Comparison of ENCODE assay signal across 23 mouse cellular contexts in genomic region chr12:49368931-49369330, GRCm38 (mm10). TPM values are rescaled to one million over a fixed set of nuclear protein-coding genes. Genes with fewer than 3 reads are reported as not detected.
A peak's percentile ranks its signal among the peaks of the same experiment; 100 is the strongest.
DNase-seq lines count a peak whose midpoint lies in the region; ATAC-seq and TF ChIP-seq lines count a peak whose summit lies in the region.
"Had no signal": no experiment of that assay in that cellular context is flagged by ENCODE, and none has a peak within 500 bp of the region (broad histone marks: within the 10 kb centered on the region; RNA-seq: fewer than 3 reads in every experiment).

No protein-coding gene starts in this region.

- no peaks in the 10 kb centered on the region for H3K36me3 ChIP-seq in forebrain, embryonic 15.5 days
- H3K36me3 ChIP-seq in forebrain, embryonic 16.5 days (ENCODE audit: control insufficient read depth, insufficient read depth) = no peaks in the 10 kb centered on the region
- H3K36me3 ChIP-seq in kidney, postnatal 0 days (ENCODE audit: insufficient read depth, low read length) = no peaks in the 10 kb centered on the region
- no peaks in the 10 kb centered on the region for H3K36me3 ChIP-seq in E14TG2a.4 (ENCODE audit: insufficient read depth, low read length)
- H3K36me3 ChIP-seq: embryonic facial prominence, embryonic 13.5 days; G1E; neural tube, embryonic 15.5 days; stomach, embryonic 15.5 days had no signal

- TF ChIP-seq CTCF in kidney, postnatal 0 days (IDR thresholded peaks at IDR 0.05; ENCODE audit: low read depth) = peak; percentile 66
- TF ChIP-seq CTCF in E14TG2a.4 (conservative IDR thresholded peaks at IDR 0.05; ENCODE audit: low read length) = peak; percentile 31

- H3K27ac ChIP-seq in forebrain, embryonic 15.5 days (replicated peaks) = no peak overlapping the region
- H3K27ac ChIP-seq in forebrain, embryonic 16.5 days (ENCODE audit: low read length) = no peak overlapping the region
- H3K27ac ChIP-seq in kidney, postnatal 0 days = no peak overlapping the region
- H3K27ac ChIP-seq: embryonic facial prominence, embryonic 13.5 days; neural tube, embryonic 15.5 days; stomach, embryonic 15.5 days had no signal

- 39% methylated on average over 1 of the region's 1 CpGs for WGBS in forebrain, embryonic 15.5 days
- 49% methylated on average over 1 of the region's 1 CpGs for WGBS in forebrain, embryonic 16.5 days
- 50% methylated on average over 1 of the region's 1 CpGs for WGBS in kidney, postnatal 0 days

- H3K9ac ChIP-seq in forebrain, embryonic 15.5 days (replicated peaks) = no peak overlapping the region
- no peak overlapping the region for H3K9ac ChIP-seq in forebrain, embryonic 16.5 days (replicated peaks; ENCODE audit: low read depth, low read length)
- H3K9ac ChIP-seq in kidney, postnatal 0 days (ENCODE audit: low read depth, low read length) = no peak overlapping the region
- H3K9ac ChIP-seq: embryonic facial prominence, embryonic 13.5 days; neural tube, embryonic 15.5 days; stomach, embryonic 15.5 days had no signal

- no peak overlapping the region for H3K4me3 ChIP-seq in forebrain, embryonic 15.5 days
- no peak overlapping the region for H3K4me3 ChIP-seq in forebrain, embryonic 16.5 days (replicated peaks; ENCODE audit: low read length)
- H3K4me3 ChIP-seq in kidney, postnatal 0 days (replicated peaks; ENCODE audit: low read depth, low read length) = no peak overlapping the region
- H3K4me3 ChIP-seq in E14TG2a.4 (replicated peaks; ENCODE audit: low read length) = no peak overlapping the region
- H3K4me3 ChIP-seq: embryonic facial prominence, embryonic 13.5 days; megakaryocyte, embryonic 14.5 days; neural tube, embryonic 15.5 days; stomach, embryonic 15.5 days had no signal

- peaks cover 26% of the 10 kb centered on the region for H3K4me1 ChIP-seq in forebrain, embryonic 15.5 days
- peaks cover 14% of the 10 kb centered on the region for H3K4me1 ChIP-seq in forebrain, embryonic 16.5 days (replicated peaks; ENCODE audit: control insufficient read depth, insufficient read depth, low read length)
- H3K4me1 ChIP-seq in kidney, postnatal 0 days (replicated peaks; ENCODE audit: insufficient read depth, low read length) = no peaks in the 10 kb centered on the region
- H3K4me1 ChIP-seq in E14TG2a.4 (replicated peaks; ENCODE audit: low read depth, low read length) = peaks cover under 1% of the 10 kb centered on the region; the same call in 1 of the 2 replicates
- H3K4me1 ChIP-seq: embryonic facial prominence, embryonic 13.5 days; megakaryocyte, embryonic 14.5 days; neural tube, embryonic 15.5 days; stomach, embryonic 15.5 days had no signal

- peak; percentile 33; the same call in 1 of the 2 replicates for ATAC-seq in forebrain, embryonic 15.5 days (replicated peaks)
- ATAC-seq in forebrain, embryonic 16.5 days = no peak
- no peak for ATAC-seq in kidney, postnatal 0 days (replicated peaks; ENCODE audit: low FRiP score, low read depth)

- no peak for DNase-seq in kidney, postnatal 0 days (ENCODE audit: low spot score)
- no peak for DNase-seq in kidney, postnatal 36 days
- peak; percentile 58 for DNase-seq in brain, adult 2 months (ENCODE audit: low read depth, low spot score)
- DNase-seq in cerebellum, adult 11 months = no peak
- no peak for DNase-seq in adrenal gland, postnatal 25 days
- DNase-seq: cerebellum, adult 18-20 months; gastrocnemius, postnatal 10 days; heart, postnatal 10 days; layer of hippocampus, adult 9-11 months; spleen, adult 18-20 months had no signal

- no peak overlapping the region for H3K4me2 ChIP-seq in forebrain, embryonic 15.5 days (replicated peaks)
- no peak overlapping the region for H3K4me2 ChIP-seq in forebrain, embryonic 16.5 days (ENCODE audit: low read length)
- no peak overlapping the region for H3K4me2 ChIP-seq in kidney, postnatal 0 days (ENCODE audit: low read length)
- H3K4me2 ChIP-seq: embryonic facial prominence, embryonic 13.5 days; neural tube, embryonic 15.5 days; stomach, embryonic 15.5 days had no signal

- H3K27me3 ChIP-seq in forebrain, embryonic 15.5 days = no peaks in the 10 kb centered on the region
- H3K27me3 ChIP-seq in forebrain, embryonic 16.5 days (replicated peaks; ENCODE audit: control insufficient read depth, insufficient read depth, low read length) = no peaks in the 10 kb centered on the region
- H3K27me3 ChIP-seq in kidney, postnatal 0 days (ENCODE audit: insufficient read depth, low read length) = peaks cover 24% of the 10 kb centered on the region
- peaks cover 24% of the 10 kb centered on the region for H3K27me3 ChIP-seq in E14TG2a.4 (ENCODE audit: insufficient read depth, low read length)

- no peaks in the 10 kb centered on the region for H3K9me3 ChIP-seq in forebrain, embryonic 15.5 days
- H3K9me3 ChIP-seq in forebrain, embryonic 16.5 days (ENCODE audit: control insufficient read depth, low read length) = no peaks in the 10 kb centered on the region
- H3K9me3 ChIP-seq in kidney, postnatal 0 days (replicated peaks; ENCODE audit: low read length) = no peaks in the 10 kb centered on the region
- no peaks in the 10 kb centered on the region for H3K9me3 ChIP-seq in E14TG2a.4 (ENCODE audit: low read length)
- H3K9me3 ChIP-seq: embryonic facial prominence, embryonic 13.5 days; G1E; megakaryocyte, embryonic 14.5 days; neural tube, embryonic 15.5 days; stomach, embryonic 15.5 days had no signal

RNA-seq across cellular contexts. Expression of gene Foxg1, which starts 13.5 kb away (rescaled TPM):
- 110 and 111 TPM in 2 replicates for polyA plus RNA-seq in forebrain, embryonic 15.5 days (2015; fragmentation: Nextera tagmentation; extraction: Ambion mirVana)
- polyA plus RNA-seq in forebrain, embryonic 16.5 days (2015; fragmentation: Nextera tagmentation; extraction: Ambion mirVana) = 92.9 and 103 TPM in 2 replicates
- not detected in 2 replicates for polyA plus RNA-seq in kidney, postnatal 0 days (2015; fragmentation: Nextera tagmentation; extraction: Ambion mirVana)
- not detected in 2 replicates for total RNA-seq in adrenal gland, postnatal 25 days (2021)
- total RNA-seq: heart, adult 8-10 months; liver, adult 2 months had no signal
- polyA plus RNA-seq: G1E; intestine, embryonic 14.5 days; kidney, embryonic 16.5 days; liver, adult 2 months; neural tube, embryonic 15.5 days had no signal

RNA-seq across cellular contexts. Expression of gene Gm43517, which starts 16.0 kb away (rescaled TPM):
- 2.8 and 3.0 TPM in 2 replicates for polyA plus RNA-seq in forebrain, embryonic 15.5 days (2015; fragmentation: Nextera tagmentation; extraction: Ambion mirVana)
- polyA plus RNA-seq in forebrain, embryonic 16.5 days (2015; fragmentation: Nextera tagmentation; extraction: Ambion mirVana) = 3.6 and 4.0 TPM in 2 replicates
- polyA plus RNA-seq in kidney, postnatal 0 days (2015; fragmentation: Nextera tagmentation; extraction: Ambion mirVana) = not detected in 2 replicates
- total RNA-seq in adrenal gland, postnatal 25 days (2021) = not detected in 2 replicates
- total RNA-seq: gastrocnemius, postnatal 10 days; heart, adult 8-10 months; heart, postnatal 10 days; liver, adult 2 months had no signal
- polyA plus RNA-seq: embryonic facial prominence, embryonic 13.5 days; G1E; intestine, embryonic 14.5 days; kidney, embryonic 16.5 days; liver, adult 2 months; lung, embryonic 16.5 days; neural tube, embryonic 15.5 days; stomach, embryonic 15.5 days had no signal

Comparison
In these comparisons a context has a peak if more than half of its experiments do, and no peak if none do; other contexts are left out.
1. RNA of gene Foxg1, which starts 13.5 kb away (polyA plus RNA-seq): 110 to 111 TPM in forebrain, embryonic 15.5 days and 92.9 to 103 TPM in forebrain, embryonic 16.5 days; not detected in kidney, postnatal 0 days; every median in the first group is over 10 times any median in the second.